30 mouse cellular contexts compared by ENCODE assay signal in the genomic region with DNA sequence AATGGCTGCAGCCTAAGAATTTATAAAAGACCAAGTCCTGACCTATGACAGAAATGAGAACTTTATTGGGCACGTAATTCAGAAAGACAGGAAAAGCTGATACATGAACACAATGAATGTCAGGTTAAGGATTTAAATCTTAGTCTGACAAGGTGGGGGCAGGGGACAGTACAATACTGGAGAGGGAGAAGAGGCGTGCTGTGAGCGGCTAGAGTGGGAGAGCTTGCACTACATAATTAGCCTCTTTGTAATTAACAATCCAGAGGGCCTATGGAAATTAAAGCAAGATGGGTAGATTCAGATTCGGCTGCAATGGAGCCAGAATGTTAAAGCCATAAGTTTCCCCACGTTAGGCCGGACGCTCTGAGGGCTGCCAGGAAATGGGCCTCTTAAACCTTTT.
DNase-seq lines count a peak whose midpoint lies in the region; ATAC-seq lines count a peak whose summit lies in the region.
"Had no signal": no experiment of that assay in that cellular context is flagged by ENCODE, and none has a peak within 500 bp of the region (broad histone marks: within the 10 kb centered on the region; RNA-seq: fewer than 3 reads in every experiment).

No protein-coding gene starts in this region.

- no peak overlapping the region for H3K9ac ChIP-seq in forebrain, embryonic 11.5 days (ENCODE audit: low read length)
- no peak overlapping the region for H3K9ac ChIP-seq in forebrain, embryonic 15.5 days (replicated peaks)
- H3K9ac ChIP-seq in midbrain, embryonic 12.5 days (replicated peaks) = no peak overlapping the region
- H3K9ac ChIP-seq in midbrain, embryonic 15.5 days = no peak overlapping the region
- H3K9ac ChIP-seq: heart, embryonic 12.5 days; liver, embryonic 15.5 days; lung, embryonic 15.5 days; stomach, embryonic 15.5 days had no signal

- 29% methylated on average over 7 of the region's 7 CpGs for WGBS in forebrain, embryonic 11.5 days
- WGBS in forebrain, embryonic 15.5 days = 23% methylated on average over 7 of the region's 7 CpGs
- 49% methylated on average over 7 of the region's 7 CpGs for WGBS in midbrain, embryonic 12.5 days
- 42% methylated on average over 7 of the region's 7 CpGs for WGBS in midbrain, embryonic 15.5 days

- no peak overlapping the region for H3K27ac ChIP-seq in forebrain, embryonic 11.5 days (ENCODE audit: low read depth, low read length)
- no peak overlapping the region for H3K27ac ChIP-seq in forebrain, embryonic 15.5 days (replicated peaks)
- H3K27ac ChIP-seq in midbrain, embryonic 12.5 days (replicated peaks) = no peak overlapping the region
- H3K27ac ChIP-seq in midbrain, embryonic 15.5 days = no peak overlapping the region
- H3K27ac ChIP-seq: hindbrain, postnatal 0 days; liver, embryonic 15.5 days; lung, embryonic 15.5 days; stomach, embryonic 15.5 days had no signal

- no peaks in the 10 kb centered on the region for H3K9me3 ChIP-seq in forebrain, embryonic 11.5 days (ENCODE audit: control insufficient read depth, low read length)
- no peaks in the 10 kb centered on the region for H3K9me3 ChIP-seq in forebrain, embryonic 15.5 days
- no peaks in the 10 kb centered on the region for H3K9me3 ChIP-seq in midbrain, embryonic 12.5 days
- no peaks in the 10 kb centered on the region for H3K9me3 ChIP-seq in midbrain, embryonic 15.5 days
- H3K9me3 ChIP-seq: heart, embryonic 12.5 days; liver, embryonic 15.5 days; lung, embryonic 15.5 days; stomach, embryonic 15.5 days had no signal

- H3K4me3 ChIP-seq in forebrain, embryonic 11.5 days (ENCODE audit: low read depth, low read length) = no peak overlapping the region
- H3K4me3 ChIP-seq in forebrain, embryonic 15.5 days = no peak overlapping the region
- H3K4me3 ChIP-seq in midbrain, embryonic 12.5 days = no peak overlapping the region
- no peak overlapping the region for H3K4me3 ChIP-seq in midbrain, embryonic 15.5 days
- H3K4me3 ChIP-seq: heart, embryonic 12.5 days; liver, embryonic 15.5 days; lung, embryonic 15.5 days; megakaryocyte, embryonic 14.5 days; myocyte; stomach, embryonic 15.5 days had no signal

- no peak overlapping the region for H3K4me2 ChIP-seq in forebrain, embryonic 11.5 days (ENCODE audit: low read depth, low read length, severe bottlenecking)
- H3K4me2 ChIP-seq in forebrain, embryonic 15.5 days (replicated peaks) = no peak overlapping the region
- no peak overlapping the region for H3K4me2 ChIP-seq in midbrain, embryonic 12.5 days (replicated peaks)
- H3K4me2 ChIP-seq in midbrain, embryonic 15.5 days = no peak overlapping the region
- H3K4me2 ChIP-seq: heart, embryonic 12.5 days; liver, embryonic 15.5 days; lung, embryonic 15.5 days; stomach, embryonic 15.5 days had no signal

- no peaks in the 10 kb centered on the region for H3K36me3 ChIP-seq in forebrain, embryonic 11.5 days (ENCODE audit: control insufficient read depth, insufficient read depth, low read length)
- H3K36me3 ChIP-seq in forebrain, embryonic 15.5 days = no peaks in the 10 kb centered on the region
- H3K36me3 ChIP-seq in midbrain, embryonic 12.5 days = no peaks in the 10 kb centered on the region
- H3K36me3 ChIP-seq in midbrain, embryonic 15.5 days (replicated peaks) = no peaks in the 10 kb centered on the region
- H3K36me3 ChIP-seq: heart, embryonic 12.5 days; liver, embryonic 15.5 days; lung, embryonic 15.5 days; stomach, embryonic 15.5 days had no signal

- H3K27me3 ChIP-seq in forebrain, embryonic 11.5 days (ENCODE audit: control insufficient read depth, insufficient read depth, low read length) = no peaks in the 10 kb centered on the region
- no peaks in the 10 kb centered on the region for H3K27me3 ChIP-seq in forebrain, embryonic 15.5 days
- no peaks in the 10 kb centered on the region for H3K27me3 ChIP-seq in midbrain, embryonic 12.5 days
- no peaks in the 10 kb centered on the region for H3K27me3 ChIP-seq in midbrain, embryonic 15.5 days (replicated peaks)
- H3K27me3 ChIP-seq: heart, embryonic 12.5 days; liver, embryonic 15.5 days; lung, embryonic 15.5 days; megakaryocyte, embryonic 14.5 days; stomach, embryonic 15.5 days had no signal

- ATAC-seq in forebrain, embryonic 11.5 days (replicated peaks; ENCODE audit: low FRiP score) = peak; percentile 76
- ATAC-seq in forebrain, embryonic 15.5 days (replicated peaks) = no peak
- ATAC-seq in midbrain, embryonic 12.5 days (ENCODE audit: low FRiP score, low read depth) = peak; percentile 76; the same call in 1 of the 2 replicates
- ATAC-seq in midbrain, embryonic 15.5 days (replicated peaks) = no peak; the same call in 1 of the 2 replicates
- ATAC-seq: CD4-positive, CD25-positive, alpha-beta regulatory T cell, adult 4 months; hindbrain, postnatal 0 days; intestine, postnatal 0 days had no signal

- DNase-seq in forebrain, embryonic 11.5 days (ENCODE audit: low spot score) = no peak
- peak; percentile 13 for DNase-seq in right cerebral cortex, adult 18-20 months
- no peak for DNase-seq in right cerebral cortex, postnatal 10 days (ENCODE audit: low spot score in 2 of 2)
- peak; percentile 18 for DNase-seq in retina, postnatal 1 day
- DNase-seq in kidney, postnatal 10 days = no peak
- DNase-seq: adrenal gland, postnatal 14 days; cerebellum, adult 11-12 months; cerebellum, postnatal 10 days; gastrocnemius, postnatal 14 days; heart, adult 18-20 months; heart, postnatal 14 days; kidney, postnatal 36 days; layer of hippocampus, adult 9-11 months; left cerebral cortex, postnatal 4 days; liver; lung, postnatal 36 days; right cerebral cortex, postnatal 4 days; thymus, postnatal 36 days had no signal

- H3K4me1 ChIP-seq in forebrain, embryonic 11.5 days (replicated peaks; ENCODE audit: control insufficient read depth, insufficient read depth, low read length) = no peaks in the 10 kb centered on the region
- H3K4me1 ChIP-seq in forebrain, embryonic 15.5 days = peaks cover 9% of the 10 kb centered on the region
- 0 out of 2 replicates have a peak, but pooled peaks cover 8% of the 10 kb centered on the region for H3K4me1 ChIP-seq in midbrain, embryonic 12.5 days
- H3K4me1 ChIP-seq in midbrain, embryonic 15.5 days = no peaks in the 10 kb centered on the region
- H3K4me1 ChIP-seq: heart, embryonic 12.5 days; liver, embryonic 15.5 days; lung, embryonic 15.5 days; megakaryocyte, embryonic 14.5 days; stomach, embryonic 15.5 days had no signal

Comparison
In these comparisons a context has a peak if more than half of its experiments do, and no peak if none do; other contexts are left out.
1. ATAC-seq: peak in forebrain, embryonic 11.5 days (single experiment) and midbrain, embryonic 12.5 days (single experiment); none in forebrain, embryonic 15.5 days (single experiment) and midbrain, embryonic 15.5 days (single experiment).
2. DNase-seq: peak in right cerebral cortex, adult 18-20 months (single experiment) and retina, postnatal 1 day (single experiment); none in forebrain, embryonic 11.5 days (single experiment), right cerebral cortex, postnatal 10 days (0 of 2) and kidney, postnatal 10 days (single experiment).